Mouse (Mus musculus): ENCODE measurements around the gene Mapk11. TPM values are rescaled to one million over a fixed set of nuclear protein-coding genes. Genes with fewer than 3 reads are reported as not detected.

Mapk11 gene
- polyA plus RNA-seq, 1 experiment from 2014 or later: 7.5 TPM

DNA sequence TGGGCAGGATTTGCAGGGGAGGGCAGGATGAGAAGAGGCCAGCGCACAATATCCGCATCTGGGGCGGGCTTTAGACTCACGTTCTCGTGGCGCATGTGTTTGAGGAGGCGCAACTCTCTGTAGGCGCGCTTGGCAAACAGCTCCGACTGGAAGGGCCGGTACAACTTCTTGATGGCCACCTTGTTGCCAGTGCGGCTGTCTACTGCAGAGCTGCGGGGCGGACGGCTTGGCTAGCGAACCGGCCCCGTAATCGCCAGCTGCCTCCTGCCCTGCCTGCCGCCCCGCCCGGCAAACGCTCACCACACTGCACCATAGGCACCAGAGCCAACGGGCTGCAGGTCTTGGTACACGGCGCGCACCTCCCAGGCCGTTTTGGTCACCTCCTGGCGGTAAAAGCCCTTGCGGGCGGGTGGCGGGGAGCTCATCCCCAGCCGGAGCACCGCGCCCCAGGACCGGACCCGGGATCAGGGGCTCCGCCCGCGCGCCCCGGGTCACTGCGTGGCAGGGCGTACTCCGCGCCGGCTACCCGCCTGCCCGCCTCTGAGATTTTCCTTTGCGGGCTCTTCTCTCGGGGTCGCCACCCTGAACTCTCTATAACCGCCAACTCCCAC is 9.3 kb downstream of the Mapk11 start:
- Histone ChIP-seq H3K36me3 (ENCODE audit: insufficient read depth, low read length) (no peaks in the 10 kb centered on the region), H3K4me1 (replicated peaks; ENCODE audit: insufficient read depth, low read length) (peaks cover 19% of the 10 kb centered on the region), H3K9ac (ENCODE audit: low read depth, low read length) (peak overlapping the region; percentile 67), H3K27me3 (ENCODE audit: insufficient read depth, low read length) (peaks cover 7% of the 10 kb centered on the region; the same call in 1 of the 2 replicates), H3K9me3 (replicated peaks; ENCODE audit: low read length) (no peaks in the 10 kb centered on the region), H3K4me2 (ENCODE audit: low read length) (peak overlapping the region; percentile 81), H3K4me3 (replicated peaks; ENCODE audit: low read depth, low read length) (peak overlapping the region; percentile 54), H3K27ac (peak overlapping the region; percentile 42; the same call in 1 of the 2 replicates)
- 0 out of 2 replicates have a peak, but pooled peaks have one; percentile 1 for ATAC-seq (replicated peaks; ENCODE audit: low FRiP score, low read depth)
- no peak for TF ChIP-seq CTCF (IDR thresholded peaks at IDR 0.05; ENCODE audit: low read depth)
- under 1% methylated on average over 51 of the region's 53 CpGs for WGBS
- DNase-seq (ENCODE audit: low spot score): no peak

DNA sequence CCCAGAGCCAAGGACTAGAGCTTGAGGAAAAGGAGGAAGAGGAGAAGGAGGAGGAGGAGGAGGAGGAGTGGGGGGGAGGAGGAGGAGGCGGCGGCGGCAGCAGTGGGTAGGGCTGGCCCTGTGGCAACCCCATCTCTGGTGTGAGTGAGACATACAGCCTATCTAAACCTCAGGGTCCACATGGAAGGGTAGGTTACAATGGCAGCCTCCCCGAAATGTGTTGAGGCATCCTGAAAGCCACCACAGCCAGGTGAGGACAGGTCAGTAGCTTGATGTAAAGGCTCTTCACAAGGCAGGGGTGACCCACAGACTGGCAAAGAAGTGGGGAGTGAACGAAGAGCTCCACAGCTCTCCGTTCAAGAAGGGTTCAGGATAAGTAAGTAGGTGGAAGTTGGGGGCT is 10.9 kb downstream of the Mapk11 start:
- ATAC-seq (replicated peaks; ENCODE audit: low FRiP score, low read depth): no peak
- Histone ChIP-seq H3K4me3 (replicated peaks; ENCODE audit: low read depth, low read length) (no peak overlapping the region), H3K4me1 (replicated peaks; ENCODE audit: insufficient read depth, low read length) (peaks cover 19% of the 10 kb centered on the region), H3K27ac (no peak overlapping the region), H3K9me3 (replicated peaks; ENCODE audit: low read length) (no peaks in the 10 kb centered on the region), H3K9ac (ENCODE audit: low read depth, low read length) (no peak overlapping the region), H3K36me3 (ENCODE audit: insufficient read depth, low read length) (no peaks in the 10 kb centered on the region), H3K27me3 (ENCODE audit: insufficient read depth, low read length) (peaks cover 7% of the 10 kb centered on the region; the same call in 1 of the 2 replicates), H3K4me2 (ENCODE audit: low read length) (no peak overlapping the region)
- no peak for DNase-seq (ENCODE audit: low spot score)
- WGBS: 89% methylated on average over 6 of the region's 6 CpGs
- TF ChIP-seq CTCF (IDR thresholded peaks at IDR 0.05; ENCODE audit: low read depth): no peak

GRCm38 (mm10) chr15:89138046-89138405 is 11.4 kb downstream of the Mapk11 start:
- no peak for TF ChIP-seq CTCF (IDR thresholded peaks at IDR 0.05; ENCODE audit: low read depth)

GRCm38 (mm10) chr15:89137378-89138045 is 11.9 kb downstream of the Mapk11 start:
- Histone ChIP-seq H3K27ac (no peak overlapping the region), H3K9me3 (replicated peaks; ENCODE audit: low read length) (no peaks in the 10 kb centered on the region), H3K4me1 (replicated peaks; ENCODE audit: insufficient read depth, low read length) (peaks cover 19% of the 10 kb centered on the region), H3K27me3 (ENCODE audit: insufficient read depth, low read length) (peaks cover 7% of the 10 kb centered on the region; the same call in 1 of the 2 replicates), H3K36me3 (ENCODE audit: insufficient read depth, low read length) (no peaks in the 10 kb centered on the region), H3K9ac (ENCODE audit: low read depth, low read length) (no peak overlapping the region), H3K4me3 (replicated peaks; ENCODE audit: low read depth, low read length) (no peak overlapping the region), H3K4me2 (ENCODE audit: low read length) (no peak overlapping the region)
- WGBS: 71% methylated on average over 11 of the region's 11 CpGs
- no peak for TF ChIP-seq CTCF (IDR thresholded peaks at IDR 0.05; ENCODE audit: low read depth)
- DNase-seq (ENCODE audit: low spot score) (no peak), ATAC-seq (replicated peaks; ENCODE audit: low FRiP score, low read depth) (no peak)

More at GRCm38 (mm10) chr15:89138046-89138405, 11.4 kb downstream of the Mapk11 start:
- Histone ChIP-seq H3K27ac (no peak overlapping the region), H3K9ac (ENCODE audit: low read depth, low read length) (no peak overlapping the region), H3K27me3 (ENCODE audit: insufficient read depth, low read length) (peaks cover 7% of the 10 kb centered on the region; the same call in 1 of the 2 replicates), H3K9me3 (replicated peaks; ENCODE audit: low read length) (no peaks in the 10 kb centered on the region), H3K4me2 (ENCODE audit: low read length) (no peak overlapping the region), H3K4me3 (replicated peaks; ENCODE audit: low read depth, low read length) (no peak overlapping the region), H3K4me1 (replicated peaks; ENCODE audit: insufficient read depth, low read length) (peaks cover 19% of the 10 kb centered on the region), H3K36me3 (ENCODE audit: insufficient read depth, low read length) (no peaks in the 10 kb centered on the region)
- ATAC-seq (replicated peaks; ENCODE audit: low FRiP score, low read depth): no peak
- WGBS: 72% methylated on average over 7 of the region's 7 CpGs
- DNase-seq (ENCODE audit: low spot score): no peak

DNA sequence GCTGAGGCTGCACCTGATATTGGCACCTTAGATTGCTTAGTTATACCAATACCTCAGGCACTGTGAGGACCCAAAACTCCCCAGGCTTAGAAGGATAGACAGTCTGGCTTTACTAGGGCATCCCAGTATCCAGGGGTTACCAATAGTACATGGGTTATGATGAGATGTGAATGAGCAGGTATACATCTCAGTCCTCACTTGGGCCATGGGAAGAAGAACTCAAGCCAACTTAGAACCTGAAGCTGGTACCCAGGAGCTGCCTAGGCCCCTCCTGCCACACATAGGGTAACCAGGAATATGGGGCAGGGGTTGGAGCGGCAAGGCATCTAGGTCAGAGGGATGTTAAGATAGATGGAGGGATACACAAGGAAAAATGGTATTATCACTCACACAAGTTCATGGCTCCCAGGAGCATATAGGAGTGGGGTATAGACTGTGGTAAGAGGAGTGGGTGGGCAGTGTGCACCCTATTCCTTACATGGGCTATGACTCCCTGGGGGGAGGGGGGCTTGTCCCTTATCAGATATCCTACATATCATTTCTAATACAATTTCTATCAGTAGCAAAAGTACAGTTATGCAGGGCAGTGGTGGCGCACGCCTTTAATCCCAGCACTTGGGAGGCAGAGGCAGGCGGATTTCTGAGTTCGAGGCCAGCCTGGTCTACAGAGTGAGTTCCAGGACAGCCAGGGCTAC is 12.8 kb downstream of the Mapk11 start:
- H3K36me3 ChIP-seq (ENCODE audit: insufficient read depth, low read length): no peaks in the 10 kb centered on the region
- peaks cover 17% of the 10 kb centered on the region for H3K4me1 ChIP-seq (replicated peaks; ENCODE audit: insufficient read depth, low read length)
- peaks cover 7% of the 10 kb centered on the region; the same call in 1 of the 2 replicates for H3K27me3 ChIP-seq (ENCODE audit: insufficient read depth, low read length)
- no peak overlapping the region for H3K27ac ChIP-seq
- H3K9me3 ChIP-seq (replicated peaks; ENCODE audit: low read length): no peaks in the 10 kb centered on the region
- no peak overlapping the region for H3K9ac ChIP-seq (ENCODE audit: low read depth, low read length)
- no peak overlapping the region for H3K4me2 ChIP-seq (ENCODE audit: low read length)
- DNase-seq (ENCODE audit: low spot score) (no peak), ATAC-seq (replicated peaks; ENCODE audit: low FRiP score, low read depth) (no peak)
- 93% methylated on average over 5 of the region's 5 CpGs for WGBS
- H3K4me3 ChIP-seq (replicated peaks; ENCODE audit: low read depth, low read length): no peak overlapping the region
- TF ChIP-seq CTCF (IDR thresholded peaks at IDR 0.05; ENCODE audit: low read depth): no peak

DNA sequence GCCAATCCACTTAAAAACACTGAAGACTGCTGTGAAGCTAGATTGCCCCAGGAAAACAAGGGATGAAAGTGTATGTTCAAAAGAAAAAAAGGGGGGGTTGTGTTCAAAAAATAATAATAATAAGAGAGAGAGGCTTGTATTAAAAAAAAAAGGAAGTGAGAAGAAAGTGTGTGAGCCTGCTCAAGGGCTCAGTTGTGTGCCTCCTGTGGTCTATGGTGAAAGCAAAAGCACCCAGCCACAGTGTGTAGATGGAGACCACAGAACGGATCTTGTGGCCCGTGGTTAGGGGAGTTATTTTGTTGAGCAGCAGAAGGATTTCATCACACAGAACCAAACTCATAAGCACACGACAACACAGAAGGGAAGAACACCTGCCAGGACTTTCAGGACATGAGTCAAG is 18.1 kb downstream of the Mapk11 start:
- Histone ChIP-seq H3K36me3 (ENCODE audit: insufficient read depth, low read length) (no peaks in the 10 kb centered on the region), H3K4me3 (replicated peaks; ENCODE audit: low read depth, low read length) (no peak overlapping the region), H3K9ac (ENCODE audit: low read depth, low read length) (no peak overlapping the region), H3K27me3 (ENCODE audit: insufficient read depth, low read length) (no peaks in the 10 kb centered on the region), H3K27ac (no peak overlapping the region), H3K4me1 (replicated peaks; ENCODE audit: insufficient read depth, low read length) (peaks cover 11% of the 10 kb centered on the region; the same call in 1 of the 2 replicates), H3K9me3 (replicated peaks; ENCODE audit: low read length) (no peaks in the 10 kb centered on the region), H3K4me2 (ENCODE audit: low read length) (no peak overlapping the region)
- TF ChIP-seq CTCF (IDR thresholded peaks at IDR 0.05; ENCODE audit: low read depth): no peak
- 85% methylated on average over 3 of the region's 3 CpGs for WGBS
- no peak for DNase-seq (ENCODE audit: low spot score)
- no peak for ATAC-seq (replicated peaks; ENCODE audit: low FRiP score, low read depth)

All from kidney, postnatal 0 days (tissue).